In genomic region chr12:77009202-77010030, GRCm38 (mm10) we compare ENCODE assay signal across 9 mouse cellular contexts. TPM values are rescaled to one million over a fixed set of nuclear protein-coding genes. Genes with fewer than 3 reads are reported as not detected.
DNase-seq lines count a peak whose midpoint lies in the region; ATAC-seq lines count a peak whose summit lies in the region.
"Had no signal": no experiment of that assay in that cellular context is flagged by ENCODE, and none has a peak within 500 bp of the region (broad histone marks: within the 10 kb centered on the region; RNA-seq: fewer than 3 reads in every experiment).

No protein-coding gene starts in this region.

- no peak overlapping the region for H3K9ac ChIP-seq in forebrain, embryonic 16.5 days (replicated peaks; ENCODE audit: low read depth, low read length)
- H3K9ac ChIP-seq in midbrain, embryonic 11.5 days (ENCODE audit: low read length): no peak overlapping the region
- H3K9ac ChIP-seq in midbrain, embryonic 13.5 days (replicated peaks): no peak overlapping the region
- H3K9ac ChIP-seq in liver, embryonic 12.5 days: no peak overlapping the region
- H3K9ac ChIP-seq in forebrain, embryonic 13.5 days: no peak overlapping the region
- H3K9ac ChIP-seq: lung, embryonic 15.5 days had no signal

- no peak overlapping the region for H3K4me3 ChIP-seq in forebrain, embryonic 16.5 days (replicated peaks; ENCODE audit: low read length)
- H3K4me3 ChIP-seq in forebrain, embryonic 10.5 days: no peak overlapping the region
- no peak overlapping the region for H3K4me3 ChIP-seq in midbrain, embryonic 11.5 days (ENCODE audit: low read depth, low read length)
- H3K4me3 ChIP-seq in midbrain, embryonic 13.5 days (replicated peaks): no peak overlapping the region
- no peak overlapping the region for H3K4me3 ChIP-seq in liver, embryonic 12.5 days
- H3K4me3 ChIP-seq in forebrain, embryonic 13.5 days: no peak overlapping the region
- H3K4me3 ChIP-seq: lung, embryonic 15.5 days had no signal

- no peaks in the 10 kb centered on the region for H3K9me3 ChIP-seq in forebrain, embryonic 16.5 days (ENCODE audit: control insufficient read depth, low read length)
- H3K9me3 ChIP-seq in forebrain, embryonic 10.5 days: no peaks in the 10 kb centered on the region
- no peaks in the 10 kb centered on the region for H3K9me3 ChIP-seq in midbrain, embryonic 11.5 days (ENCODE audit: control insufficient read depth, low read length)
- H3K9me3 ChIP-seq in midbrain, embryonic 13.5 days: no peaks in the 10 kb centered on the region
- H3K9me3 ChIP-seq in liver, embryonic 12.5 days (replicated peaks): no peaks in the 10 kb centered on the region
- H3K9me3 ChIP-seq in forebrain, embryonic 13.5 days (replicated peaks): no peaks in the 10 kb centered on the region
- H3K9me3 ChIP-seq: lung, embryonic 15.5 days had no signal

- 62% methylated on average over 20 of the region's 20 CpGs for WGBS in forebrain, embryonic 16.5 days
- 72% methylated on average over 20 of the region's 20 CpGs for WGBS in forebrain, embryonic 10.5 days
- WGBS in midbrain, embryonic 11.5 days: 68% methylated on average over 20 of the region's 20 CpGs
- WGBS in midbrain, embryonic 13.5 days: 71% methylated on average over 20 of the region's 20 CpGs
- WGBS in liver, embryonic 12.5 days (ENCODE audit: insufficient replicate concordance): 28% methylated on average over 20 of the region's 20 CpGs
- WGBS in forebrain, embryonic 13.5 days: 67% methylated on average over 20 of the region's 20 CpGs

- peaks cover 7% of the 10 kb centered on the region; the same call in 1 of the 2 replicates for H3K4me1 ChIP-seq in forebrain, embryonic 16.5 days (replicated peaks; ENCODE audit: control insufficient read depth, insufficient read depth, low read length)
- H3K4me1 ChIP-seq in forebrain, embryonic 10.5 days: peaks cover 6% of the 10 kb centered on the region; the same call in 1 of the 2 replicates
- no peaks in the 10 kb centered on the region for H3K4me1 ChIP-seq in midbrain, embryonic 11.5 days (ENCODE audit: control insufficient read depth, insufficient read depth, low read length)
- H3K4me1 ChIP-seq in midbrain, embryonic 13.5 days (replicated peaks): 0 out of 2 replicates have a peak, but pooled peaks cover 3% of the 10 kb centered on the region
- peaks cover 26% of the 10 kb centered on the region for H3K4me1 ChIP-seq in liver, embryonic 12.5 days
- H3K4me1 ChIP-seq in forebrain, embryonic 13.5 days: no peaks in the 10 kb centered on the region
- H3K4me1 ChIP-seq: lung, embryonic 15.5 days had no signal

- no peak overlapping the region for H3K4me2 ChIP-seq in forebrain, embryonic 16.5 days (ENCODE audit: low read length)
- no peak overlapping the region for H3K4me2 ChIP-seq in midbrain, embryonic 11.5 days
- H3K4me2 ChIP-seq in midbrain, embryonic 13.5 days (replicated peaks): no peak overlapping the region
- H3K4me2 ChIP-seq in liver, embryonic 12.5 days: peak overlapping the region; percentile 32
- no peak overlapping the region for H3K4me2 ChIP-seq in forebrain, embryonic 13.5 days
- H3K4me2 ChIP-seq: lung, embryonic 15.5 days had no signal

- DNase-seq in forebrain, embryonic 10.5 days (ENCODE audit: extremely low spot score, low spot score): no peak
- peak; percentile 79 for DNase-seq in midbrain, embryonic 11.5 days (ENCODE audit: low spot score, missing footprints)
- peak; percentile 85 to 86 for DNase-seq in cerebellum, postnatal 10 days
- no peak for DNase-seq in urinary bladder, postnatal 10 days (ENCODE audit: low spot score)

- peak; percentile 54; the same call in 1 of the 2 replicates for ATAC-seq in forebrain, embryonic 16.5 days
- no peak for ATAC-seq in midbrain, embryonic 11.5 days (ENCODE audit: low FRiP score)
- no peak for ATAC-seq in midbrain, embryonic 13.5 days
- no peak for ATAC-seq in liver, embryonic 12.5 days
- ATAC-seq in forebrain, embryonic 13.5 days: no peak

- H3K27ac ChIP-seq in forebrain, embryonic 16.5 days (ENCODE audit: low read length): no peak overlapping the region
- no peak overlapping the region for H3K27ac ChIP-seq in forebrain, embryonic 10.5 days
- no peak overlapping the region for H3K27ac ChIP-seq in midbrain, embryonic 11.5 days (ENCODE audit: low read depth, low read length)
- H3K27ac ChIP-seq in midbrain, embryonic 13.5 days: no peak overlapping the region
- no peak overlapping the region for H3K27ac ChIP-seq in liver, embryonic 12.5 days
- H3K27ac ChIP-seq in forebrain, embryonic 13.5 days: no peak overlapping the region
- H3K27ac ChIP-seq: lung, embryonic 15.5 days had no signal

- H3K36me3 ChIP-seq in forebrain, embryonic 16.5 days (ENCODE audit: control insufficient read depth, insufficient read depth): no peaks in the 10 kb centered on the region
- H3K36me3 ChIP-seq in forebrain, embryonic 10.5 days (replicated peaks): no peaks in the 10 kb centered on the region
- no peaks in the 10 kb centered on the region for H3K36me3 ChIP-seq in midbrain, embryonic 11.5 days (ENCODE audit: control insufficient read depth, insufficient read depth, low read length)
- no peaks in the 10 kb centered on the region for H3K36me3 ChIP-seq in midbrain, embryonic 13.5 days
- H3K36me3 ChIP-seq in liver, embryonic 12.5 days: no peaks in the 10 kb centered on the region
- no peaks in the 10 kb centered on the region for H3K36me3 ChIP-seq in forebrain, embryonic 13.5 days (ENCODE audit: poor library complexity, severe bottlenecking)
- H3K36me3 ChIP-seq: lung, embryonic 15.5 days had no signal

- H3K27me3 ChIP-seq in forebrain, embryonic 16.5 days (replicated peaks; ENCODE audit: control insufficient read depth, insufficient read depth, low read length): no peaks in the 10 kb centered on the region
- H3K27me3 ChIP-seq in forebrain, embryonic 10.5 days (ENCODE audit: poor library complexity, severe bottlenecking): 0 out of 2 replicates have a peak, but pooled peaks cover 6% of the 10 kb centered on the region
- H3K27me3 ChIP-seq in midbrain, embryonic 11.5 days (ENCODE audit: control insufficient read depth, insufficient read depth, low read length): no peaks in the 10 kb centered on the region
- H3K27me3 ChIP-seq in midbrain, embryonic 13.5 days: no peaks in the 10 kb centered on the region
- no peaks in the 10 kb centered on the region for H3K27me3 ChIP-seq in liver, embryonic 12.5 days (replicated peaks)
- no peaks in the 10 kb centered on the region for H3K27me3 ChIP-seq in forebrain, embryonic 13.5 days
- H3K27me3 ChIP-seq: lung, embryonic 15.5 days had no signal

RNA-seq across cellular contexts. Expression of gene Max, which starts 47.4 kb away (rescaled TPM):
- 20.4 and 25.2 TPM in 2 replicates for polyA plus RNA-seq in forebrain, embryonic 16.5 days (2015; fragmentation: Nextera tagmentation; extraction: Ambion mirVana)
- 12.0 and 13.5 TPM in 2 replicates for polyA plus RNA-seq in forebrain, embryonic 10.5 days (2016; fragmentation: Nextera tagmentation; extraction: Ambion mirVana)
- polyA plus RNA-seq in midbrain, embryonic 11.5 days (2014; fragmentation: Nextera tagmentation; extraction: Ambion mirVana): 29.2 and 37.5 TPM in 2 replicates
- polyA plus RNA-seq in midbrain, embryonic 13.5 days (2015; fragmentation: Nextera tagmentation; extraction: Ambion mirVana): 14.1 and 18.5 TPM in 2 replicates
- 10.7 and 12.6 TPM in 2 replicates for polyA plus RNA-seq in liver, embryonic 12.5 days (2016; fragmentation: Nextera tagmentation; extraction: Ambion mirVana)
- polyA plus RNA-seq in forebrain, embryonic 13.5 days (2015; fragmentation: Nextera tagmentation; extraction: Ambion mirVana): 13.5 and 16.5 TPM in 2 replicates

Comparison
In these comparisons a context has a peak if more than half of its experiments do, and no peak if none do; other contexts are left out.
1. DNase-seq: peak in midbrain, embryonic 11.5 days (single experiment) and cerebellum, postnatal 10 days (2 of 2); none in forebrain, embryonic 10.5 days (single experiment) and urinary bladder, postnatal 10 days (single experiment).